Mouse (Mus musculus) embryonic facial prominence, embryonic 11.5 days (tissue): ENCODE results near the gene Dapk3. TPM values are rescaled to one million over a fixed set of nuclear protein-coding genes. Genes with fewer than 3 reads are reported as not detected.

ENCODE experiments used
- ATAC-seq: fragments of 200-750 bp; cut with Nextera tagmentation; replicated peaks from 2 replicates; pipeline ENCODE4 v1.8.0; 2017; ENCODE audit warnings: low read depth; ENCODE audit not compliant: insufficient number of reproducible peaks, low FRiP score, low TSS enrichment
- DNase-seq: peaks from one replicate; pipeline ENCODE4 v3.0.0-alpha.2; 2015; ENCODE audit warnings: low spot score
- H3K27ac ChIP-seq: fragments of 300-500 bp; sonication (generic); replicated peaks from 2 replicates; pipeline ENCODE4 v1.5.1; 2014; ENCODE audit warnings: mild to moderate bottlenecking, low read depth, low read length, control low read depth
- H3K27me3 ChIP-seq: fragments of 300-500 bp; sonication (generic); 2 replicates; pipeline ENCODE4 v1.6.1; 2014; ENCODE audit warnings: mild to moderate bottlenecking, low read length, moderate library complexity, mixed read lengths; ENCODE audit not compliant: control insufficient read depth, insufficient read depth
- H3K36me3 ChIP-seq: fragments of 300-500 bp; sonication (generic); replicated peaks from 2 replicates; pipeline ENCODE4 v1.6.1; 2014; ENCODE audit warnings: low read depth, mild to moderate bottlenecking, low read length, moderate library complexity, mixed read lengths; ENCODE audit not compliant: control insufficient read depth, insufficient read depth
- H3K4me1 ChIP-seq: fragments of 300-500 bp; sonication (generic); 2 replicates; pipeline ENCODE4 v1.6.1; 2014; ENCODE audit warnings: low read length, mixed read lengths; ENCODE audit not compliant: control insufficient read depth, insufficient read depth
- H3K4me2 ChIP-seq: fragments of 300-500 bp; sonication (generic); 2 replicates; pipeline ENCODE4 v1.6.1; 2014; ENCODE audit warnings: low read depth, mild to moderate bottlenecking, control low read depth, low read length, moderate library complexity
- H3K4me3 ChIP-seq: fragments of 300-500 bp; sonication (generic); 2 replicates; pipeline ENCODE4 v1.5.1; 2014; ENCODE audit warnings: low read depth, low read length, control low read depth
- H3K9ac ChIP-seq: fragments of 300-500 bp; sonication (generic); replicated peaks from 2 replicates; pipeline ENCODE4 v1.6.1; 2014; ENCODE audit warnings: mild to moderate bottlenecking, control low read depth, low read length
- H3K9me3 ChIP-seq: fragments of 300-500 bp; sonication (generic); replicated peaks from 2 replicates; pipeline ENCODE4 v1.6.1; 2016; ENCODE audit warnings: mild to moderate bottlenecking, low read length, inconsistent platforms, mixed read lengths; ENCODE audit not compliant: control insufficient read depth
- WGBS: fragments of 180-500 bp; shearing (Covaris S2); extraction: QIAGEN DNeasy Blood & Tissue Kit; methylation state at CpG from one replicate; pipeline ENCODE4 v1.1.7; 2014; 5-methylcytosine and 5-hydroxymethylcytosine counted together
- polyA plus RNA-seq: library from polyadenylated mRNA; unstranded; fragments of >200 nt; fragmentation: Nextera tagmentation; extraction: Ambion mirVana; gene quantifications from 2 replicates; pipeline ENCODE4 v1.2.1, GENCODE M21; 2014

Gene Dapk3
- polyA plus RNA-seq, 1 experiment from 2014 or later: 47.4 TPM

- H3K27me3 ChIP-seq: no peaks in the 10 kb centered on the region
- 97% methylated on average over 7 of the region's 7 CpGs for WGBS
- peaks cover 15% of the 10 kb centered on the region for H3K4me1 ChIP-seq
- H3K9me3 ChIP-seq: no peaks in the 10 kb centered on the region
- no peak overlapping the region for H3K4me3 ChIP-seq
- no peak overlapping the region; the same call in 1 of the 2 replicates for H3K27ac ChIP-seq
- ATAC-seq (no peak), DNase-seq (no peak)
- H3K4me2 ChIP-seq: no peak overlapping the region
- no peak overlapping the region for H3K9ac ChIP-seq
- peaks cover 20% of the 10 kb centered on the region for H3K36me3 ChIP-seq
These were observed 39.6 kb upstream of the Dapk3 start for GRCm38 (mm10) chr10:81143157-81143633.

GRCm38 (mm10) chr10:81143845-81144437 lies 38.9 kb upstream of the Dapk3 start:
- H3K4me3 ChIP-seq: no peak overlapping the region
- WGBS: 95% methylated on average over 52 of the region's 52 CpGs
- H3K9me3 ChIP-seq: no peaks in the 10 kb centered on the region
- no peak for ATAC-seq
- H3K4me1 ChIP-seq: peaks cover 15% of the 10 kb centered on the region
- DNase-seq: no peak
- no peak overlapping the region for H3K9ac ChIP-seq
- no peak overlapping the region for H3K4me2 ChIP-seq
- no peak overlapping the region for H3K27ac ChIP-seq
- H3K36me3 ChIP-seq: peaks cover 20% of the 10 kb centered on the region
- no peaks in the 10 kb centered on the region for H3K27me3 ChIP-seq

GRCm38 (mm10) chr10:81144667-81145066 lies 38.1 kb upstream of the Dapk3 start:
- Histone ChIP-seq H3K9me3 (no peaks in the 10 kb centered on the region), H3K27ac (no peak overlapping the region), H3K4me3 (no peak overlapping the region), H3K9ac (no peak overlapping the region), H3K4me1 (peaks cover 10% of the 10 kb centered on the region), H3K36me3 (peaks cover 20% of the 10 kb centered on the region), H3K27me3 (no peaks in the 10 kb centered on the region), H3K4me2 (no peak overlapping the region)
- ATAC-seq: no peak
- 96% methylated on average over 25 of the region's 27 CpGs for WGBS
- DNase-seq: no peak

- peaks cover 20% of the 10 kb centered on the region for H3K36me3 ChIP-seq
- DNase-seq (no peak), ATAC-seq (no peak)
- 90% methylated on average over 6 of the region's 6 CpGs for WGBS
- H3K9ac ChIP-seq: no peak overlapping the region
- H3K27ac ChIP-seq: no peak overlapping the region
- H3K27me3 ChIP-seq: no peaks in the 10 kb centered on the region
- peaks cover 7% of the 10 kb centered on the region for H3K4me1 ChIP-seq
- no peak overlapping the region for H3K4me2 ChIP-seq
- H3K4me3 ChIP-seq: no peak overlapping the region
- no peaks in the 10 kb centered on the region for H3K9me3 ChIP-seq
These were observed 37.5 kb upstream of the Dapk3 start for GRCm38 (mm10) chr10:81145307-81145706.

- Histone ChIP-seq H3K4me1 (peaks cover 4% of the 10 kb centered on the region), H3K27ac (no peak overlapping the region), H3K4me3 (no peak overlapping the region), H3K36me3 (peaks cover 20% of the 10 kb centered on the region), H3K9ac (no peak overlapping the region), H3K9me3 (no peaks in the 10 kb centered on the region), H3K4me2 (no peak overlapping the region), H3K27me3 (no peaks in the 10 kb centered on the region)
- WGBS: 80% methylated on average over 7 of the region's 7 CpGs
- ATAC-seq (no peak), DNase-seq (no peak)
These were observed 37.0 kb upstream of the Dapk3 start for GRCm38 (mm10) chr10:81145778-81146177.

GRCm38 (mm10) chr10:81146296-81146695 lies 36.5 kb upstream of the Dapk3 start:
- H3K4me3 ChIP-seq: no peak overlapping the region
- WGBS: 81% methylated on average over 4 of the region's 4 CpGs
- H3K4me2 ChIP-seq: no peak overlapping the region
- ATAC-seq: no peak
- no peak overlapping the region for H3K27ac ChIP-seq
- no peak overlapping the region for H3K9ac ChIP-seq
- peaks cover 20% of the 10 kb centered on the region for H3K36me3 ChIP-seq
- H3K4me1 ChIP-seq: no peaks in the 10 kb centered on the region; the same call in 1 of the 2 replicates
- H3K9me3 ChIP-seq: no peaks in the 10 kb centered on the region
- H3K27me3 ChIP-seq: no peaks in the 10 kb centered on the region
- no peak for DNase-seq

- no peaks in the 10 kb centered on the region for H3K9me3 ChIP-seq
- no peak for DNase-seq
- no peak for ATAC-seq
- H3K27ac ChIP-seq: no peak overlapping the region
- H3K4me1 ChIP-seq: no peaks in the 10 kb centered on the region; the same call in 1 of the 2 replicates
- H3K36me3 ChIP-seq: peaks cover 28% of the 10 kb centered on the region
- no peak overlapping the region for H3K4me3 ChIP-seq
- H3K27me3 ChIP-seq: no peaks in the 10 kb centered on the region
- no peak overlapping the region for H3K9ac ChIP-seq
- H3K4me2 ChIP-seq: no peak overlapping the region
- WGBS: 71% methylated on average over 6 of the region's 6 CpGs
These were observed 31.5 kb upstream of the Dapk3 start for GRCm38 (mm10) chr10:81151261-81151660.

- Histone ChIP-seq H3K36me3 (peaks cover 34% of the 10 kb centered on the region), H3K4me2 (no peak overlapping the region), H3K9ac (no peak overlapping the region), H3K9me3 (no peaks in the 10 kb centered on the region), H3K4me1 (no peaks in the 10 kb centered on the region; the same call in 1 of the 2 replicates), H3K27me3 (no peaks in the 10 kb centered on the region), H3K27ac (no peak overlapping the region), H3K4me3 (no peak overlapping the region)
- DNase-seq (no peak), ATAC-seq (no peak)
- 76% methylated on average over 12 of the region's 12 CpGs for WGBS
These were observed 30.2 kb upstream of the Dapk3 start for GRCm38 (mm10) chr10:81152609-81153008.
